Mouse (Mus musculus): ENCODE results near the gene Ssh2. TPM values are rescaled to one million over a fixed set of nuclear protein-coding genes. Genes with fewer than 3 reads are reported as not detected.
A peak's percentile ranks its signal among the peaks of the same experiment; 100 is the strongest.

Ssh2 gene
- polyA plus RNA-seq, 1 experiment: 6.1 TPM

- no peak for TF ChIP-seq CTCF (conservative IDR thresholded peaks at IDR 0.05; ENCODE audit: insufficient read depth, insufficient read length, low read depth, low read length)
- no peak for TF ChIP-seq POLR2A (IDR thresholded peaks at IDR 0.05; ENCODE audit: low read depth, low read length)
- DNase-seq: no peak
- 72% methylated on average over 2 of the region's 2 CpGs for WGBS
- no peak overlapping the region for H3K4me3 ChIP-seq (ENCODE audit: insufficient read depth, low read depth, low read length)
- H3K27me3 ChIP-seq (replicated peaks; ENCODE audit: control insufficient read depth, insufficient read depth, low read length): no peaks in the 10 kb centered on the region
- H3K4me1 ChIP-seq (ENCODE audit: control insufficient read depth, insufficient read depth, low read length): 0 out of 2 replicates have a peak, but pooled peaks cover 2% of the 10 kb centered on the region
- no peaks in the 10 kb centered on the region; the same call in 1 of the 2 replicates for H3K36me3 ChIP-seq (ENCODE audit: control insufficient read depth, insufficient read depth, low read length)
- H3K27ac ChIP-seq (ENCODE audit: insufficient read depth, low read depth, low read length): no peak overlapping the region
Measured at GRCm38 (mm10) chr11:77406329-77406728, 190.2 kb downstream of the Ssh2 start.

GRCm38 (mm10) chr11:77409879-77410278 lies 193.8 kb downstream of the Ssh2 start:
- Histone ChIP-seq H3K4me3 (ENCODE audit: insufficient read depth, low read depth, low read length) (no peak overlapping the region), H3K27ac (ENCODE audit: insufficient read depth, low read depth, low read length) (no peak overlapping the region), H3K4me1 (ENCODE audit: control insufficient read depth, insufficient read depth, low read length) (0 out of 2 replicates have a peak, but pooled peaks cover 2% of the 10 kb centered on the region), H3K36me3 (ENCODE audit: control insufficient read depth, insufficient read depth, low read length) (no peaks in the 10 kb centered on the region; the same call in 1 of the 2 replicates), H3K27me3 (replicated peaks; ENCODE audit: control insufficient read depth, insufficient read depth, low read length) (no peaks in the 10 kb centered on the region)
- TF ChIP-seq CTCF (conservative IDR thresholded peaks at IDR 0.05; ENCODE audit: insufficient read depth, insufficient read length, low read depth, low read length): no peak
- TF ChIP-seq POLR2A (IDR thresholded peaks at IDR 0.05; ENCODE audit: low read depth, low read length): no peak
- peak; percentile 81 for DNase-seq
- WGBS: 60% methylated on average over 6 of the region's 6 CpGs

GRCm38 (mm10) chr11:77411284-77411683 lies 195.2 kb downstream of the Ssh2 start:
- Histone ChIP-seq H3K36me3 (ENCODE audit: control insufficient read depth, insufficient read depth, low read length) (no peaks in the 10 kb centered on the region; the same call in 1 of the 2 replicates), H3K4me3 (ENCODE audit: insufficient read depth, low read depth, low read length) (no peak overlapping the region), H3K4me1 (ENCODE audit: control insufficient read depth, insufficient read depth, low read length) (peaks cover 5% of the 10 kb centered on the region; the same call in 1 of the 2 replicates), H3K27ac (ENCODE audit: insufficient read depth, low read depth, low read length) (no peak overlapping the region), H3K27me3 (replicated peaks; ENCODE audit: control insufficient read depth, insufficient read depth, low read length) (no peaks in the 10 kb centered on the region)
- TF ChIP-seq CTCF (conservative IDR thresholded peaks at IDR 0.05; ENCODE audit: insufficient read depth, insufficient read length, low read depth, low read length): no peak
- no peak for TF ChIP-seq POLR2A (IDR thresholded peaks at IDR 0.05; ENCODE audit: low read depth, low read length)
- DNase-seq: no peak

- H3K27ac ChIP-seq (ENCODE audit: insufficient read depth, low read depth, low read length): no peak overlapping the region
- no peak for TF ChIP-seq CTCF (conservative IDR thresholded peaks at IDR 0.05; ENCODE audit: insufficient read depth, insufficient read length, low read depth, low read length)
- no peaks in the 10 kb centered on the region for H3K36me3 ChIP-seq (ENCODE audit: control insufficient read depth, insufficient read depth, low read length)
- no peaks in the 10 kb centered on the region for H3K27me3 ChIP-seq (replicated peaks; ENCODE audit: control insufficient read depth, insufficient read depth, low read length)
- no peak for DNase-seq
- no peak overlapping the region for H3K4me3 ChIP-seq (ENCODE audit: insufficient read depth, low read depth, low read length)
- 82% methylated on average over 2 of the region's 2 CpGs for WGBS
- peaks cover 9% of the 10 kb centered on the region; the same call in 1 of the 2 replicates for H3K4me1 ChIP-seq (ENCODE audit: control insufficient read depth, insufficient read depth, low read length)
Measured at GRCm38 (mm10) chr11:77414141-77414839, 198.2 kb downstream of the Ssh2 start.

GRCm38 (mm10) chr11:77416212-77417000 lies 200.3 kb downstream of the Ssh2 start:
- peak; percentile 36 for DNase-seq
- Histone ChIP-seq H3K27me3 (replicated peaks; ENCODE audit: control insufficient read depth, insufficient read depth, low read length) (no peaks in the 10 kb centered on the region), H3K36me3 (ENCODE audit: control insufficient read depth, insufficient read depth, low read length) (peaks cover 4% of the 10 kb centered on the region), H3K4me3 (ENCODE audit: insufficient read depth, low read depth, low read length) (no peak overlapping the region), H3K27ac (ENCODE audit: insufficient read depth, low read depth, low read length) (no peak overlapping the region), H3K4me1 (ENCODE audit: control insufficient read depth, insufficient read depth, low read length) (peaks cover 9% of the 10 kb centered on the region; the same call in 1 of the 2 replicates)
- WGBS: 65% methylated on average over 4 of the region's 4 CpGs
- TF ChIP-seq CTCF (conservative IDR thresholded peaks at IDR 0.05; ENCODE audit: insufficient read depth, insufficient read length, low read depth, low read length) (no peak), POLR2A (IDR thresholded peaks at IDR 0.05; ENCODE audit: low read depth, low read length) (no peak)

GRCm38 (mm10) chr11:77418021-77418420 lies 201.9 kb downstream of the Ssh2 start:
- TF ChIP-seq CTCF (conservative IDR thresholded peaks at IDR 0.05; ENCODE audit: insufficient read depth, insufficient read length, low read depth, low read length) (no peak), POLR2A (IDR thresholded peaks at IDR 0.05; ENCODE audit: low read depth, low read length) (no peak)
- Histone ChIP-seq H3K4me1 (ENCODE audit: control insufficient read depth, insufficient read depth, low read length) (peaks cover 9% of the 10 kb centered on the region; the same call in 1 of the 2 replicates), H3K4me3 (ENCODE audit: insufficient read depth, low read depth, low read length) (no peak overlapping the region), H3K27me3 (replicated peaks; ENCODE audit: control insufficient read depth, insufficient read depth, low read length) (no peaks in the 10 kb centered on the region), H3K27ac (ENCODE audit: insufficient read depth, low read depth, low read length) (no peak overlapping the region), H3K36me3 (ENCODE audit: control insufficient read depth, insufficient read depth, low read length) (peaks cover 4% of the 10 kb centered on the region)
- 86% methylated on average over 4 of the region's 4 CpGs for WGBS
- DNase-seq: no peak

Measured in kidney, adult 2 months (tissue).